Mouse (Mus musculus) c-Kit-positive CD71-negative TER-119-negative erythroid progenitor cells, embryonic 14.5 days (primary cell): Measurements from ENCODE around the gene Acox2.
"Not testable (repeated sequence)": the region's sequence is repeated elsewhere in the genome, so short reads cannot be mapped to it uniquely, and the experiment has no call there.

Source experiments
- DNase-seq: peaks from one replicate; pipeline ENCODE4 v3.0.0-alpha.2; 2013; ENCODE audit warnings: low read depth

Gene Acox2

DNA sequence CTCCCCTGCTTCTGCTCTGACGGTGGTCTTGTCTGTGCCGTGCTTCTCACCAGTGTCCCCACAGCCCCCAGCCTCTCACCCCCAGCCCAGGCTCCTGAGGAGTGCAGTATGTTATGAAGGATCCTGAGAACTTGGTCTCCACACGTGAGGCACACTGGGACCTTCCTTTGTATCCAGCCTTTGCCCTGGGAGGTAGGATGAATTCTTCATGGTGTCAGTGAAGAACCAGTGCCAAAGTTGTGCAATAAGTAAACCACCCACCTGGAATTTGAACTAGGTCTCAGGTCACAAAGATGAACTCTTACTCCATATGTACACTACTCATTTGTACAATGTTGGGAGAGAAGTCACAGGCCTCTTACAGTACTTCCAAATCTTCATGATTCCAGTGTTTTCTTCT, at the start of gene Acox2:
TSS of gene Acox2 (minus strand) at position 188 of the 400 bp plus-strand sequence.
- no peak for DNase-seq

GRCm38 (mm10) chr14:8308650-8309049, 49.5 kb upstream of the Acox2 start:
- DNase-seq = no peak

- no peak for DNase-seq
Measured at GRCm38 (mm10) chr14:8306884-8307283, 47.7 kb upstream of the Acox2 start.

DNA sequence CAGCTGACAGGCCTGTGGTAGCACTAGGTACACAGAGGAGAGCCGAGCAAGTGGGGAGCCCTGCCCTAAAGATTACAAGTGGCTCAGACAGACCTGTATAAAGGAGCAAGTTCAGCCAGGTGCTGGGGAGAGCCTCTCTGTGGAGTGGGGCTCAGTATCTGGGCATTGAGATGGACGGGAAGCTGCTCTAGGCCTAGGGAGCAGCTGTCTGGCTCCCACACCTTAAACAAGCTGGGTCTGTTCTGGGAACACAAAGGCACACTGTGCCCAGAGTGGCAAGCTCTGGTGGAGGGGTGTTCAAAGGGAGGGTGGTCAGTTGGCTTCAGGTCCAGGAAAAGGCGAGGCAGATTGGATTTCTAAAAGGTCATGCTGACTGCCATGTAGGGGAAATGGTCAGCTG, 45.9 kb upstream of the Acox2 start:
- no peak for DNase-seq

GRCm38 (mm10) chr14:8304082-8304481, 44.9 kb upstream of the Acox2 start:
- DNase-seq = no peak

DNA sequence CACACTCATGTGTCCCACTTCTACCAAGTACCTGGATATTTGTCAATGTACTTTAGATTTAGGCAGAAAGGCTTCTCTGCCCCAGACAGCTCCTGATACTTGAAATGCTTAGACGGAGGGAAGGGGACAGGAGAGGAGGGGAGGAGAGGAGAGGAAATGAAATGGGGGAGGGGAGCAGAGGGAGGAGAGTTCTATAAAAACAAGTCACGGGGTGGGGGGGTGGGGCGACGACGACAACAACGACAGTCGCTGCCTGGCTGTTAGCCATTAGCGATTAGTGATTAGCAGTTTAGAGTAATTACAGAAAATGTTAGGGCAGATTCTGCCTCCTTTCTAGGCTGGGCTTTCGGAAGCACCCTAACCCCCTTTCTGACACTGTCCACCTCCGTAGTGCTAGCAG, 43.5 kb upstream of the Acox2 start:
- no peak for DNase-seq

- DNase-seq = peak; percentile 55
Measured at GRCm38 (mm10) chr14:8300281-8300680, 41.1 kb upstream of the Acox2 start.

GRCm38 (mm10) chr14:8297889-8298293, 38.7 kb upstream of the Acox2 start:
- no peak for DNase-seq

DNA sequence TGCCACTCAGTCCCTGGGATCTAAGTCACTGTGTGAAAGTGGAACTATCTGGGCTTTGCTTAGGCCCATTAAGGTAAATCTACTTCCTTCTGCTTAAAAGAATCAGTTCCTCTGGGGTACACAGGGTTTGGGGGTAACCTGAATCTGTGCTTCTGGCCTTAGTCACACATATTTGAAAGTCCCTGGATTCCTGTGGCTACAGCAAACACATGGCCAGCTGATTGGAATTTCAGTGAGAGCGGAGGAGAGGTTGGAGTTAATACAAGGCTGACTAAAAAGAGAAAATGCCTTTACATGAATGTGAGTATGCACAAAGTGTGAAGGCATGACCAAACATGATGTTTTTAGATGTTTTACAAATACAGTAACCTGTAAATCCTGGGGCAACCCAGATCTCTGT, 35.1 kb upstream of the Acox2 start:
- no peak for DNase-seq

GRCm38 (mm10) chr14:8286595-8286994, 27.4 kb upstream of the Acox2 start:
- peak; percentile 24 for DNase-seq

GRCm38 (mm10) chr14:8283784-8284183, 24.6 kb upstream of the Acox2 start:
- DNase-seq = no peak

- not testable (repeated sequence) for DNase-seq
Measured at GRCm38 (mm10) chr14:8271281-8271680, 12.1 kb upstream of the Acox2 start.

DNA sequence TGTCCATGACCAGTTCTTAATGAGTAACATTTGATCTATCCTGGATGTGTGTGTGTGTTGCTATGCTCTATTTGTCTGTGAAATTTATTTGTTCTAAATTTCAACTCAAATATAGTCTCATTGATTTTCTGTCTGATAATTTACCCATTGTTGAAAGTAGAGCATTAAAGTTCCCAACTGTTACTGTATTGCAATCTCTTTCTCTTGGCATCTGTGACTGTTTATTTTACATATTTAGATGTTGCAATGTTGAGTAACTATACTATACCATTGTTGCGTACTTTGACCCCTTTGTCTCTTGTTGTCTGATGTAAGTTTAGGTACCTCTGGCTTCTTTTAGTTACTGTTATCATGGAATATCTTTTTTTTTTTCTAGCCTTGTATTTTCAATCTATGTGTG, 5.2 kb upstream of the Acox2 start:
- no peak for DNase-seq

- DNase-seq = no peak
Measured at GRCm38 (mm10) chr14:8262242-8262641, 3.1 kb upstream of the Acox2 start.

DNA sequence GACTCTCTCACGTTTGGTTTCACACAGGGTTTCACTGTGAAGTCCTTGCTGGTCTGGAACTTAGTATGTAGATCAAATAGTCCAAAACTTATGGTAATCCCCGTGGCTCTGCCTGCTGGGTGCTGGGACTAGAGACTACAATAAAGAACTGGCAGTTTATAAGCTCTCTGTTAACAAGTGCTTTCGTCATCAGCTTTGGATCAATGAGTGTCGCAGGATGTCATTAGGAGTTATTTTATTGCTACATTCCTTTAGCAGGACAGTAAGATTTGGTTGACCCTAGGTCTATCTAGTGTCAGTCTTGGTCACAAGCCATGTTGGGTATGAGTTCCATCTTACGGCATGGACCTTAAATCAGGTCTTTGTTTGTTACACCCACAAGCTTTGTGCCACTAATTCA, 1.1 kb upstream of the Acox2 start:
- DNase-seq = no peak

- no peak for DNase-seq
Measured at GRCm38 (mm10) chr14:8258752-8259151, 401 bp downstream of the Acox2 start.

DNA sequence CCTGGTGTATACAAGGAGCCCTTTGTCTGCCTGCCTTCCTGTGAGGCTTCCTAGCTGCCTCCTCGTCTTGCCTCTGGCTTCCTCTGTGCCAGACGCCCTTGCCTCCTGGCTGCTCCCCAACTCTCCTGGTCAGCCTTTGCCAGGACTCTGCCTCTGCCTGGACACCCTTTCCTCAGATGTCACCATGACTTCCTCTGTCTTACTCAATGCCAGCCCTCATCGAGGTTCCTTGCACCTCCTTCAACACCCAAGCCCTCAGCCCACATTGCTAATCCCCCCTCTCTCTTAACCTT, 872 bp downstream of the Acox2 start:
- DNase-seq = no peak

GRCm38 (mm10) chr14:8257521-8258334, 1.4 kb downstream of the Acox2 start:
- no peak for DNase-seq

GRCm38 (mm10) chr14:8256881-8257280, 2.3 kb downstream of the Acox2 start:
- no peak for DNase-seq

DNA sequence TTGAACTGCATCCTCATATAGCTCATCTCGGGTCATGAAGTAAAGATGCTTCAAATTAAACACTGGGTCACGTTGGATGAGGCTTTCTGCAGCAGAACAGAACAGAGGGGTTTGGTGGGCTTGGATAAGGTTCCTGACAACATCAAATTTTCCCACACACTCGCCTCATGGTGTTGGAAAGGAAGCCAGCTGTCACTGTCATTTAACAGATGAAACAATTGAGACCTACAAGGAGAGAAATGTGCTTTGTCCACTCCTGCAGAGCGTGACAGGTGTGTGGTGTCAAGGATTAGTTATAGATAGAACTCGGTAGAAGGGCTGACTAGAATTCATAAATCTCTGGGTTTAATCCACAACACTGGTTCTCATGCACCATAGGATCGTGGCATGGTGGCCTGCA, 3.1 kb downstream of the Acox2 start:
- DNase-seq = no peak

GRCm38 (mm10) chr14:8255076-8255729, 4.0 kb downstream of the Acox2 start:
- peak; percentile 40 for DNase-seq

- no peak for DNase-seq
Measured at GRCm38 (mm10) chr14:8251330-8251885, 7.7 kb downstream of the Acox2 start.

- DNase-seq = no peak
Measured at GRCm38 (mm10) chr14:8250141-8250871, 8.8 kb downstream of the Acox2 start.
